Mouse (Mus musculus) spleen, adult 2 months (tissue): ENCODE measurements around the gene Smad6. TPM values are rescaled to one million over a fixed set of nuclear protein-coding genes. Genes with fewer than 3 reads are reported as not detected.

Experiments
- DNase-seq, 2 experiments: peaks; one replicate each; pipeline versions ENCODE4 v3.0.0 to v3.0.0-alpha.2; 2012 to 2021; ENCODE audit warnings: low spot score in 2 of 2, low read depth in 1 of 2
- H3K27ac ChIP-seq: fragments of 200-500 bp; 2 replicates; pipeline ENCODE4 v1.5.1; 2012; ENCODE audit warnings: low read length, inconsistent platforms; ENCODE audit not compliant: insufficient read depth
- H3K27me3 ChIP-seq: fragments of 200-500 bp; 2 replicates; pipeline ENCODE4 v1.6.1; 2012; ENCODE audit warnings: mild to moderate bottlenecking, moderate library complexity, low read length, inconsistent platforms; ENCODE audit not compliant: control insufficient read depth, insufficient read depth
- H3K36me3 ChIP-seq: fragments of 200-500 bp; 2 replicates; pipeline ENCODE4 v1.6.1; 2012; ENCODE audit warnings: mild to moderate bottlenecking, low read length, inconsistent platforms; ENCODE audit not compliant: control insufficient read depth, insufficient read depth
- H3K4me1 ChIP-seq: fragments of 200-500 bp; 2 replicates; pipeline ENCODE4 v1.6.1; 2011; ENCODE audit warnings: inconsistent platforms; ENCODE audit not compliant: control insufficient read depth, insufficient read depth, insufficient read length
- H3K4me3 ChIP-seq: fragments of 200-500 bp; 2 replicates; pipeline ENCODE4 v1.5.1; 2011; ENCODE audit warnings: mild to moderate bottlenecking, inconsistent platforms; ENCODE audit not compliant: insufficient read depth, insufficient read length; ENCODE audit errors: extremely low read depth
- CTCF ChIP-seq: fragments of 200-500 bp; IDR thresholded peaks from 2 replicates; pipeline ENCODE4 v1.5.1; 2011; ENCODE audit warnings: mild to moderate bottlenecking, inconsistent platforms; ENCODE audit not compliant: insufficient read depth, insufficient read length, insufficient replicate concordance; ENCODE audit errors: extremely low read depth
- POLR2A ChIP-seq: fragments of 200-500 bp; IDR thresholded peaks from 2 replicates; pipeline ENCODE4 v1.6.1; 2011; ENCODE audit warnings: low read depth, low read length, inconsistent platforms
- WGBS: fragments of 180-500 bp; shearing (Covaris S2); methylation state at CpG from one replicate; pipeline ENCODE4 v1.1.7; 2018; 5-methylcytosine and 5-hydroxymethylcytosine counted together
- polyA plus RNA-seq: library from polyadenylated mRNA; depleted of rRNA; stranded (reverse); fragments of >200 nt; gene quantifications from 2 replicates; pipeline ENCODE4 v1.2.3, GENCODE M21; 2012

Smad6 gene
- polyA plus RNA-seq, 1 experiment, result 6.2 TPM

GRCm38 (mm10) chr9:64057903-64058650, 36.2 kb upstream of the Smad6 start:
- 65% methylated on average over 7 of the region's 7 CpGs for WGBS
- Histone ChIP-seq H3K4me1 (peaks cover 9% of the 10 kb centered on the region), H3K27ac (no peak overlapping the region)

GRCm38 (mm10) chr9:64055162-64055561, 33.3 kb upstream of the Smad6 start:
- 91% methylated on average over 9 of the region's 9 CpGs for WGBS
- Histone ChIP-seq H3K4me3 (no peak overlapping the region), H3K36me3 (no peaks in the 10 kb centered on the region), H3K4me1 (peaks cover 5% of the 10 kb centered on the region), H3K27ac (no peak overlapping the region), H3K27me3 (no peaks in the 10 kb centered on the region; the same call in 1 of the 2 replicates)
- no peak for DNase-seq
- no peak for TF ChIP-seq POLR2A
- no peak for TF ChIP-seq CTCF

More at GRCm38 (mm10) chr9:64057903-64058650, 36.2 kb upstream of the Smad6 start:
- Histone ChIP-seq H3K36me3 (no peaks in the 10 kb centered on the region), H3K27me3 (no peaks in the 10 kb centered on the region; the same call in 1 of the 2 replicates), H3K4me3 (no peak overlapping the region)
- TF ChIP-seq POLR2A (no peak), CTCF (no peak)
- no peak for DNase-seq

- no peaks in the 10 kb centered on the region for H3K36me3 ChIP-seq
- peaks cover 9% of the 10 kb centered on the region; the same call in 1 of the 2 replicates for H3K4me1 ChIP-seq
- no peak for DNase-seq
- 92% methylated on average over 4 of the region's 4 CpGs for WGBS
- H3K27ac ChIP-seq, result no peak overlapping the region
- no peak overlapping the region for H3K4me3 ChIP-seq
- no peaks in the 10 kb centered on the region for H3K27me3 ChIP-seq
- TF ChIP-seq CTCF (no peak), POLR2A (no peak)
Observed at GRCm38 (mm10) chr9:64053786-64054185, 31.9 kb upstream of the Smad6 start.

- H3K36me3 ChIP-seq, result no peaks in the 10 kb centered on the region
- no peak overlapping the region for H3K4me3 ChIP-seq
- WGBS, result 89% methylated on average over 2 of the region's 2 CpGs
- H3K27ac ChIP-seq, result no peak overlapping the region
- TF ChIP-seq POLR2A (no peak), CTCF (no peak)
- H3K27me3 ChIP-seq, result no peaks in the 10 kb centered on the region
- H3K4me1 ChIP-seq, result peaks cover 10% of the 10 kb centered on the region; the same call in 1 of the 2 replicates
- DNase-seq, result no peak
Observed at GRCm38 (mm10) chr9:64051241-64051640, 29.4 kb upstream of the Smad6 start.

- Histone ChIP-seq H3K27me3 (no peaks in the 10 kb centered on the region), H3K27ac (no peak overlapping the region), H3K4me3 (no peak overlapping the region), H3K4me1 (peaks cover 10% of the 10 kb centered on the region; the same call in 1 of the 2 replicates), H3K36me3 (no peaks in the 10 kb centered on the region)
- no peak for DNase-seq
- 79% methylated on average over 8 of the region's 8 CpGs for WGBS
- no peak for TF ChIP-seq CTCF
- TF ChIP-seq POLR2A, result no peak
Observed at GRCm38 (mm10) chr9:64050513-64051065, 28.7 kb upstream of the Smad6 start.

- Histone ChIP-seq H3K36me3 (no peaks in the 10 kb centered on the region), H3K27me3 (no peaks in the 10 kb centered on the region), H3K4me3 (peak overlapping the region; percentile 52), H3K4me1 (peaks cover 10% of the 10 kb centered on the region; the same call in 1 of the 2 replicates), H3K27ac (peak overlapping the region; percentile 56; the same call in 1 of the 2 replicates)
- peak; percentile 57 to 65 for DNase-seq
- no peak for TF ChIP-seq POLR2A
- no peak for TF ChIP-seq CTCF
- 18% methylated on average over 32 of the region's 32 CpGs for WGBS
Observed at GRCm38 (mm10) chr9:64049471-64050380, 27.9 kb upstream of the Smad6 start.
